In genomic region chr9:102793286-102793809, GRCm38 (mm10) we compare ENCODE assay signal across 18 mouse cellular contexts. TPM values are rescaled to one million over a fixed set of nuclear protein-coding genes. Genes with fewer than 3 reads are reported as not detected.
DNase-seq lines count a peak whose midpoint lies in the region; ATAC-seq and TF ChIP-seq lines count a peak whose summit lies in the region.
"Had no signal": no experiment of that assay in that cellular context is flagged by ENCODE, and none has a peak within 500 bp of the region (broad histone marks: within the 10 kb centered on the region; RNA-seq: fewer than 3 reads in every experiment).

No protein-coding gene starts in this region.

- no peak for TF ChIP-seq CTCF in layer of hippocampus, adult 2 months (conservative IDR thresholded peaks at IDR 0.05)
- no peak for TF ChIP-seq CTCF in E14TG2a.4 (conservative IDR thresholded peaks at IDR 0.05; ENCODE audit: low read length)

- 51% methylated on average over 12 of the region's 12 CpGs for WGBS in heart, embryonic 10.5 days

- no peaks in the 10 kb centered on the region for H3K9me3 ChIP-seq in heart, embryonic 10.5 days
- H3K9me3 ChIP-seq in E14TG2a.4 (ENCODE audit: low read length): no peaks in the 10 kb centered on the region
- H3K9me3 ChIP-seq: midbrain, embryonic 10.5 days; neural tube, embryonic 15.5 days had no signal

- DNase-seq in adrenal gland, adult (ENCODE audit: inconsistent age in 2 of 2, low spot score in 1 of 2): peak; percentile 48 to 83
- DNase-seq in adrenal gland, adult 8-10 months: no peak
- no peak for DNase-seq in heart, embryonic 10.5 days (ENCODE audit: low spot score)
- DNase-seq in heart, adult 8-10 months (ENCODE audit: low spot score): no peak
- DNase-seq in layer of hippocampus, adult 2 months (ENCODE audit: low spot score in 2 of 2): no peak
- DNase-seq in layer of hippocampus, adult 18-20 months (ENCODE audit: low spot score in 2 of 2): no peak
- DNase-seq: cerebellum, postnatal 25 days; gastrocnemius, postnatal 10 days; kidney, adult 2 months; kidney, postnatal 14 days; lung, adult 2 months; lung, postnatal 4 days; thymus, adult 18-20 months had no signal

- no peaks in the 10 kb centered on the region for H3K27me3 ChIP-seq in heart, embryonic 10.5 days (ENCODE audit: insufficient read depth, poor library complexity, severe bottlenecking)
- H3K27me3 ChIP-seq in E14TG2a.4 (ENCODE audit: insufficient read depth, low read length): peaks cover 7% of the 10 kb centered on the region; the same call in 1 of the 2 replicates
- H3K27me3 ChIP-seq: neural tube, embryonic 15.5 days had no signal

- no peaks in the 10 kb centered on the region for H3K36me3 ChIP-seq in heart, embryonic 10.5 days
- H3K36me3 ChIP-seq in E14TG2a.4 (ENCODE audit: insufficient read depth, low read length): no peaks in the 10 kb centered on the region
- H3K36me3 ChIP-seq: midbrain, embryonic 10.5 days; neural tube, embryonic 15.5 days had no signal

- ATAC-seq in erythroblast, adult 5-6 weeks (replicated peaks; ENCODE audit: low FRiP score, poor library complexity, severe bottlenecking): no peak
- ATAC-seq: CD4-positive, CD25-positive, alpha-beta regulatory T cell, adult 4 months had no signal

- H3K27ac ChIP-seq in heart, embryonic 10.5 days: peak overlapping the region; percentile 5; the same call in 1 of the 2 replicates
- H3K27ac ChIP-seq in layer of hippocampus, adult 2 months: peak overlapping the region; percentile 73; the same call in 1 of the 2 replicates
- H3K27ac ChIP-seq: midbrain, embryonic 10.5 days; neural tube, embryonic 15.5 days had no signal

- H3K4me3 ChIP-seq in heart, embryonic 10.5 days: no peak overlapping the region
- H3K4me3 ChIP-seq in layer of hippocampus, adult 2 months: no peak overlapping the region
- H3K4me3 ChIP-seq in E14TG2a.4 (replicated peaks; ENCODE audit: low read length): peak overlapping the region; percentile 23; the same call in 1 of the 2 replicates
- H3K4me3 ChIP-seq: midbrain, embryonic 10.5 days; neural tube, embryonic 15.5 days had no signal

- peaks cover 9% of the 10 kb centered on the region for H3K4me1 ChIP-seq in heart, embryonic 10.5 days
- H3K4me1 ChIP-seq in E14TG2a.4 (replicated peaks; ENCODE audit: low read depth, low read length): peaks cover 27% of the 10 kb centered on the region
- H3K4me1 ChIP-seq: midbrain, embryonic 10.5 days had no signal

RNA-seq across cellular contexts. Expression of gene Ryk, which starts 41.4 kb away (rescaled TPM):
- 10 to 100 TPM; 49.7 to 79.8 (median 68.1) TPM for total RNA-seq in adrenal gland, adult 8-10 months (2022)
- polyA plus RNA-seq in heart, embryonic 10.5 days (2016; fragmentation: Nextera tagmentation; extraction: Ambion mirVana): 11.6 and 15.7 TPM in 2 replicates
- total RNA-seq in heart, adult 8-10 months (2022): 10 to 100 TPM; 35.0 to 41.6 (median 36.9) TPM
- total RNA-seq in layer of hippocampus, adult 2 months (2021): 10 to 100 TPM; 44.5 to 46.3 TPM
- 10 to 100 TPM; 41.2 to 42.7 TPM for total RNA-seq in layer of hippocampus, adult 18-20 months (2021)
- 0.42 and 1.3 TPM in 2 replicates for total RNA-seq in erythroblast, adult 5-6 weeks (2015; ENCODE audit: low replicate concordance)
- total RNA-seq in erythroblast, adult 5-6 weeks (2017; ENCODE audit: low replicate concordance): 0.68 and 2.1 TPM in 2 replicates

Comparison
In these comparisons a context has a peak if more than half of its experiments do, and no peak if none do; other contexts are left out.
1. DNase-seq: peak in adrenal gland, adult (2 of 2); none in adrenal gland, adult 8-10 months (single experiment), heart, embryonic 10.5 days (single experiment), heart, adult 8-10 months (single experiment), layer of hippocampus, adult 2 months (0 of 2) and layer of hippocampus, adult 18-20 months (0 of 2).
2. RNA of gene Ryk, which starts 41.4 kb away (total RNA-seq): 49.7 to 79.8 TPM in adrenal gland, adult 8-10 months, 44.5 to 46.3 TPM in layer of hippocampus, adult 2 months, 41.2 to 42.7 TPM in layer of hippocampus, adult 18-20 months and 35.0 to 41.6 TPM in heart, adult 8-10 months; 0.42 to 2.1 TPM in erythroblast, adult 5-6 weeks; every median in the first group is over 10 times any median in the second.